Mouse (Mus musculus): ENCODE measurements around the gene Epb41l2. TPM values are rescaled to one million over a fixed set of nuclear protein-coding genes. Genes with fewer than 3 reads are reported as not detected.

Epb41l2 gene
- polyA plus RNA-seq, 1 experiment from 2014 or later = 9.0 TPM

GRCm38 (mm10) chr10:25401356-25401755, 41.8 kb downstream of the Epb41l2 start:
- Histone ChIP-seq H3K27ac (no peak overlapping the region), H3K36me3 (no peaks in the 10 kb centered on the region), H3K9ac (no peak overlapping the region), H3K4me2 (no peak overlapping the region), H3K4me1 (replicated peaks) (peaks cover 42% of the 10 kb centered on the region), H3K9me3 (replicated peaks) (no peaks in the 10 kb centered on the region), H3K27me3 (no peaks in the 10 kb centered on the region), H3K4me3 (replicated peaks) (no peak overlapping the region)
- ATAC-seq (ENCODE audit: low read depth) (no peak), DNase-seq (no peak)
- 25% methylated on average over 2 of the region's 2 CpGs for WGBS (ENCODE audit: insufficient replicate concordance)

- Histone ChIP-seq H3K9ac (no peak overlapping the region), H3K4me1 (replicated peaks) (peaks cover 28% of the 10 kb centered on the region), H3K4me2 (no peak overlapping the region), H3K27me3 (no peaks in the 10 kb centered on the region), H3K27ac (no peak overlapping the region), H3K9me3 (replicated peaks) (no peaks in the 10 kb centered on the region), H3K36me3 (no peaks in the 10 kb centered on the region), H3K4me3 (replicated peaks) (no peak overlapping the region)
- ATAC-seq (ENCODE audit: low read depth) (no peak), DNase-seq (no peak)
- 26% methylated on average over 1 of the region's 1 CpGs for WGBS (ENCODE audit: insufficient replicate concordance)
Measured at GRCm38 (mm10) chr10:25402886-25403285, 43.3 kb downstream of the Epb41l2 start.

GRCm38 (mm10) chr10:25403813-25404701, 44.5 kb downstream of the Epb41l2 start:
- Histone ChIP-seq H3K36me3 (no peaks in the 10 kb centered on the region), H3K27me3 (no peaks in the 10 kb centered on the region), H3K27ac (no peak overlapping the region), H3K9me3 (replicated peaks) (no peaks in the 10 kb centered on the region), H3K4me2 (no peak overlapping the region), H3K4me3 (replicated peaks) (no peak overlapping the region), H3K9ac (no peak overlapping the region), H3K4me1 (replicated peaks) (peaks cover 21% of the 10 kb centered on the region)
- 31% methylated on average over 15 of the region's 15 CpGs for WGBS (ENCODE audit: insufficient replicate concordance)
- DNase-seq (no peak), ATAC-seq (ENCODE audit: low read depth) (no peak)

GRCm38 (mm10) chr10:25404702-25405098, 45.1 kb downstream of the Epb41l2 start:
- no peak for DNase-seq

GRCm38 (mm10) chr10:25405551-25405950, 46.0 kb downstream of the Epb41l2 start:
- Histone ChIP-seq H3K4me1 (replicated peaks) (peaks cover 21% of the 10 kb centered on the region), H3K9ac (no peak overlapping the region), H3K27me3 (no peaks in the 10 kb centered on the region), H3K4me3 (replicated peaks) (no peak overlapping the region), H3K9me3 (replicated peaks) (no peaks in the 10 kb centered on the region), H3K36me3 (no peaks in the 10 kb centered on the region), H3K4me2 (no peak overlapping the region), H3K27ac (no peak overlapping the region)
- DNase-seq (no peak), ATAC-seq (ENCODE audit: low read depth) (no peak)
- WGBS (ENCODE audit: insufficient replicate concordance) = 80% methylated on average over 8 of the region's 8 CpGs

More at GRCm38 (mm10) chr10:25404702-25405098, 45.1 kb downstream of the Epb41l2 start:
- Histone ChIP-seq H3K36me3 (no peaks in the 10 kb centered on the region), H3K4me2 (no peak overlapping the region), H3K27ac (no peak overlapping the region), H3K4me3 (replicated peaks) (no peak overlapping the region), H3K4me1 (replicated peaks) (peaks cover 21% of the 10 kb centered on the region), H3K9me3 (replicated peaks) (no peaks in the 10 kb centered on the region), H3K9ac (no peak overlapping the region), H3K27me3 (no peaks in the 10 kb centered on the region)
- 51% methylated on average over 6 of the region's 6 CpGs for WGBS (ENCODE audit: insufficient replicate concordance)
- ATAC-seq (ENCODE audit: low read depth) = no peak

- no peak overlapping the region for H3K4me2 ChIP-seq
- no peak overlapping the region for H3K9ac ChIP-seq
- no peak overlapping the region for H3K27ac ChIP-seq
- ATAC-seq (ENCODE audit: low read depth) (no peak), DNase-seq (no peak)
- no peak overlapping the region for H3K4me3 ChIP-seq (replicated peaks)
- no peaks in the 10 kb centered on the region for H3K36me3 ChIP-seq
- H3K4me1 ChIP-seq (replicated peaks) = peaks cover 16% of the 10 kb centered on the region
- H3K9me3 ChIP-seq (replicated peaks) = no peaks in the 10 kb centered on the region
- H3K27me3 ChIP-seq = no peaks in the 10 kb centered on the region
- 55% methylated on average over 5 of the region's 5 CpGs for WGBS (ENCODE audit: insufficient replicate concordance)
Measured at GRCm38 (mm10) chr10:25406695-25407094, 47.1 kb downstream of the Epb41l2 start.

GRCm38 (mm10) chr10:25408136-25408650, 48.6 kb downstream of the Epb41l2 start:
- Histone ChIP-seq H3K4me1 (replicated peaks) (peaks cover 13% of the 10 kb centered on the region), H3K9me3 (replicated peaks) (no peaks in the 10 kb centered on the region), H3K9ac (no peak overlapping the region), H3K4me3 (replicated peaks) (no peak overlapping the region), H3K27me3 (no peaks in the 10 kb centered on the region), H3K27ac (no peak overlapping the region), H3K4me2 (no peak overlapping the region), H3K36me3 (no peaks in the 10 kb centered on the region)
- ATAC-seq (ENCODE audit: low read depth) (no peak), DNase-seq (no peak)
- 78% methylated on average over 14 of the region's 14 CpGs for WGBS (ENCODE audit: insufficient replicate concordance)

GRCm38 (mm10) chr10:25411836-25412373, 52.3 kb downstream of the Epb41l2 start:
- Histone ChIP-seq H3K4me1 (replicated peaks) (peaks cover 8% of the 10 kb centered on the region), H3K9me3 (replicated peaks) (no peaks in the 10 kb centered on the region), H3K4me2 (no peak overlapping the region), H3K36me3 (no peaks in the 10 kb centered on the region), H3K27me3 (no peaks in the 10 kb centered on the region), H3K27ac (no peak overlapping the region), H3K4me3 (replicated peaks) (no peak overlapping the region), H3K9ac (no peak overlapping the region)
- DNase-seq = no peak
- ATAC-seq (ENCODE audit: low read depth) = no peak
- 78% methylated on average over 6 of the region's 6 CpGs for WGBS (ENCODE audit: insufficient replicate concordance)

- no peaks in the 10 kb centered on the region for H3K27me3 ChIP-seq
- H3K4me3 ChIP-seq (replicated peaks) = no peak overlapping the region
- no peak overlapping the region for H3K27ac ChIP-seq
- WGBS (ENCODE audit: insufficient replicate concordance) = 44% methylated on average over 7 of the region's 7 CpGs
- no peak overlapping the region for H3K9ac ChIP-seq
- H3K4me2 ChIP-seq = no peak overlapping the region
- H3K9me3 ChIP-seq (replicated peaks) = no peaks in the 10 kb centered on the region
- H3K4me1 ChIP-seq (replicated peaks) = peaks cover 8% of the 10 kb centered on the region
- ATAC-seq (ENCODE audit: low read depth) (peak; percentile 64), DNase-seq (peak; percentile 27)
- no peaks in the 10 kb centered on the region for H3K36me3 ChIP-seq
Measured at GRCm38 (mm10) chr10:25415188-25415717, 55.7 kb downstream of the Epb41l2 start.

GRCm38 (mm10) chr10:25416696-25417095, 57.1 kb downstream of the Epb41l2 start:
- Histone ChIP-seq H3K27me3 (no peaks in the 10 kb centered on the region), H3K4me1 (replicated peaks) (peaks cover 8% of the 10 kb centered on the region), H3K4me3 (replicated peaks) (no peak overlapping the region), H3K36me3 (no peaks in the 10 kb centered on the region), H3K9ac (no peak overlapping the region), H3K9me3 (replicated peaks) (no peaks in the 10 kb centered on the region), H3K27ac (no peak overlapping the region), H3K4me2 (no peak overlapping the region)
- no peak for ATAC-seq (ENCODE audit: low read depth)
- DNase-seq = no peak
- WGBS (ENCODE audit: insufficient replicate concordance) = 63% methylated on average over 5 of the region's 5 CpGs

GRCm38 (mm10) chr10:25426058-25426457, 66.5 kb downstream of the Epb41l2 start:
- H3K9me3 ChIP-seq (replicated peaks) = no peaks in the 10 kb centered on the region
- ATAC-seq (ENCODE audit: low read depth) (no peak), DNase-seq (no peak)
- H3K27me3 ChIP-seq = no peaks in the 10 kb centered on the region
- H3K9ac ChIP-seq = no peak overlapping the region
- peaks cover 34% of the 10 kb centered on the region for H3K4me1 ChIP-seq (replicated peaks)
- H3K36me3 ChIP-seq = no peaks in the 10 kb centered on the region
- 29% methylated on average over 1 of the region's 1 CpGs for WGBS (ENCODE audit: insufficient replicate concordance)
- no peak overlapping the region for H3K27ac ChIP-seq
- H3K4me2 ChIP-seq = no peak overlapping the region
- no peak overlapping the region for H3K4me3 ChIP-seq (replicated peaks)

Measured in liver, embryonic 13.5 days (tissue).